Mouse (Mus musculus) thymus, postnatal 4 days (tissue): ENCODE data around the gene Htatip2.

Source experiments
- DNase-seq: peaks from one replicate; pipeline ENCODE4 v3.0.0; 2021

The Htatip2 gene

GRCm38 (mm10) chr7:49786618-49787382, 27.9 kb downstream of the Htatip2 start:
- DNase-seq, result peak; percentile 81

GRCm38 (mm10) chr7:49787383-49787645, 28.4 kb downstream of the Htatip2 start:
- no peak for DNase-seq

GRCm38 (mm10) chr7:49794304-49794703, 35.4 kb downstream of the Htatip2 start:
- no peak for DNase-seq

- no peak for DNase-seq
These were observed 38.3 kb downstream of the Htatip2 start for GRCm38 (mm10) chr7:49797171-49797570.

- DNase-seq, result no peak
These were observed 44.6 kb downstream of the Htatip2 start for GRCm38 (mm10) chr7:49803511-49803910.

- no peak for DNase-seq
These were observed 45.8 kb downstream of the Htatip2 start for GRCm38 (mm10) chr7:49804638-49805165.

- no peak for DNase-seq
These were observed 46.7 kb downstream of the Htatip2 start for GRCm38 (mm10) chr7:49805618-49806017.

- no peak for DNase-seq
These were observed 48.3 kb downstream of the Htatip2 start for GRCm38 (mm10) chr7:49807093-49807682.

GRCm38 (mm10) chr7:49807846-49808622, 49.1 kb downstream of the Htatip2 start:
- DNase-seq, result no peak

GRCm38 (mm10) chr7:49809100-49809499, 50.2 kb downstream of the Htatip2 start:
- DNase-seq, result no peak

- no peak for DNase-seq
These were observed 50.6 kb downstream of the Htatip2 start for GRCm38 (mm10) chr7:49809562-49809961.

- no peak for DNase-seq
These were observed 52.4 kb downstream of the Htatip2 start for GRCm38 (mm10) chr7:49811346-49811745.

GRCm38 (mm10) chr7:49819393-49819792, 60.5 kb downstream of the Htatip2 start:
- DNase-seq, result no peak

GRCm38 (mm10) chr7:49821370-49821769, 62.5 kb downstream of the Htatip2 start:
- no peak for DNase-seq

- DNase-seq, result no peak
These were observed 63.1 kb downstream of the Htatip2 start for GRCm38 (mm10) chr7:49822028-49822427.
